Mouse (Mus musculus) limb, embryonic 12.5 days (tissue): ENCODE data around the gene Lmcd1. TPM values are rescaled to one million over a fixed set of nuclear protein-coding genes. Genes with fewer than 3 reads are reported as not detected.

Experiments
- ATAC-seq: fragments of 200-750 bp; cut with Nextera tagmentation; 2 replicates; pipeline ENCODE4 v1.8.0; 2017; ENCODE audit warnings: low read depth, moderate TSS enrichment; ENCODE audit not compliant: insufficient number of reproducible peaks, insufficient read depth, low FRiP score, low TSS enrichment
- H3K27ac ChIP-seq: fragments of 300-500 bp; sonication (generic); 2 replicates; pipeline ENCODE4 v1.5.1; 2016; ENCODE audit warnings: mild to moderate bottlenecking, moderate library complexity
- H3K27me3 ChIP-seq: fragments of 300-500 bp; sonication (generic); 2 replicates; pipeline ENCODE4 v1.6.1; 2016; ENCODE audit warnings: mild to moderate bottlenecking, moderate library complexity
- H3K36me3 ChIP-seq: fragments of 300-500 bp; sonication (generic); 2 replicates; pipeline ENCODE4 v1.6.1; 2016; ENCODE audit warnings: mild to moderate bottlenecking, moderate library complexity
- H3K4me1 ChIP-seq: fragments of 300-500 bp; sonication (generic); replicated peaks from 2 replicates; pipeline ENCODE4 v1.6.1; 2016
- H3K4me2 ChIP-seq: fragments of 300-500 bp; sonication (generic); 2 replicates; pipeline ENCODE4 v1.6.1; 2016; ENCODE audit warnings: mild to moderate bottlenecking, moderate library complexity
- H3K4me3 ChIP-seq: fragments of 300-500 bp; sonication (generic); replicated peaks from 2 replicates; pipeline ENCODE4 v1.5.1; 2016; ENCODE audit warnings: mild to moderate bottlenecking
- H3K9ac ChIP-seq: fragments of 300-500 bp; sonication (generic); replicated peaks from 2 replicates; pipeline ENCODE4 v1.6.1; 2016; ENCODE audit warnings: mild to moderate bottlenecking, moderate library complexity
- H3K9me3 ChIP-seq: fragments of 300-500 bp; sonication (generic); 2 replicates; pipeline ENCODE4 v1.6.1; 2016; ENCODE audit warnings: mild to moderate bottlenecking, moderate library complexity
- WGBS: fragments of 180-500 bp; shearing (Covaris S2); methylation state at CpG from one replicate; pipeline ENCODE4 v1.1.7; 2016; 5-methylcytosine and 5-hydroxymethylcytosine counted together
- polyA plus RNA-seq: library from polyadenylated mRNA; unstranded; fragments of >200 nt; fragmentation: Nextera tagmentation; extraction: Ambion mirVana; gene quantifications from 2 replicates; pipeline ENCODE4 v1.2.1, GENCODE M21; 2016

Lmcd1 gene
- polyA plus RNA-seq, 1 experiment from 2014 or later, result 10.0 TPM

DNA sequence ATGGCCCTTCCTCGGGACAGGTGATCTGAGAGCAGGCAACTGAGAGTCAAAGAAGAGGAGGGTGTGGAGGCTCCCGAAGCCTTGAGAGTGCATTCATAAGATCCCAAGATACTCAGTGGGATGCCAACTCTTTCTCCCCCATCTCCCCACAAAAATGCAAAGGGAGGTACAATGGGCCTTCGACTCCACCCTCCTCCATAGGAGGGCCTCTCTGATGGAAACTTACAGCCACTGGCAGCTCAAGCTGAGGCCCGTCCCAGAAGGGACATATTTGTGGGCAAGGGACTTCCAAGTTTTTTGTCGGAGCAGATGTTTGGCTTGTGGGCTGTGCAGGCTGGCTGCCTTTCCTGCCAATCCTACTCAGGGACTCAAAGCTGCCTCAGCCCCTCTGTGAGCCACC, 47.1 kb downstream of the Lmcd1 start:
- H3K36me3 ChIP-seq, result 0 out of 2 replicates have a peak, but pooled peaks cover under 1% of the 10 kb centered on the region
- no peak overlapping the region for H3K9ac ChIP-seq
- no peaks in the 10 kb centered on the region for H3K9me3 ChIP-seq
- no peak overlapping the region for H3K4me2 ChIP-seq
- WGBS, result 53% methylated on average over 5 of the region's 5 CpGs
- no peak for ATAC-seq
- H3K4me1 ChIP-seq, result no peaks in the 10 kb centered on the region
- no peak overlapping the region for H3K27ac ChIP-seq
- no peaks in the 10 kb centered on the region for H3K27me3 ChIP-seq
- no peak overlapping the region for H3K4me3 ChIP-seq

DNA sequence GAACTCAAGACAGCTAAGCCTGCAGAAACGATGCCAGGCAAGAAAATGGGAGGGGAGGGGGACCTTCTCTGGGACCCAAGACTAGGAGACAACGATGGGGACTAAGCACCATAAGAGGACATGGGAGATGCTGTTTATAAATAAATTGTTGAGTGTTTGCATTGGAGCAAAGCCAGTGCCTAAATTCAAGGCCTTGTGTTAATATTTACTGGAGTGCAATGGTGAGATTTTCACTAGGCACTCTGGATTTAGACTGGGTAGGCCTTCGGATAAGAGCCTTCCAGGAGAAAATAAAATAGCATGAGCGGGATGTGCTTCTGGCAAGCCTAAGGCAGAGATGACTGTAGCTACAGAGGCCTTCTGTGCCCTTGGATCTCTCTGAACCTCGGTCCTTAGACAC, 49.4 kb downstream of the Lmcd1 start:
- no peaks in the 10 kb centered on the region for H3K36me3 ChIP-seq
- 83% methylated on average over 5 of the region's 5 CpGs for WGBS
- no peak for ATAC-seq
- no peak overlapping the region for H3K4me2 ChIP-seq
- H3K9ac ChIP-seq, result no peak overlapping the region
- no peaks in the 10 kb centered on the region for H3K9me3 ChIP-seq
- H3K27ac ChIP-seq, result no peak overlapping the region
- no peak overlapping the region for H3K4me3 ChIP-seq
- no peaks in the 10 kb centered on the region for H3K27me3 ChIP-seq
- H3K4me1 ChIP-seq, result no peaks in the 10 kb centered on the region

GRCm38 (mm10) chr6:112325213-112325612, 51.7 kb downstream of the Lmcd1 start:
- no peaks in the 10 kb centered on the region for H3K4me1 ChIP-seq
- no peak overlapping the region for H3K27ac ChIP-seq
- H3K4me3 ChIP-seq, result no peak overlapping the region
- H3K4me2 ChIP-seq, result no peak overlapping the region
- H3K36me3 ChIP-seq, result no peaks in the 10 kb centered on the region
- no peak for ATAC-seq
- WGBS, result 83% methylated on average over 3 of the region's 3 CpGs
- H3K27me3 ChIP-seq, result no peaks in the 10 kb centered on the region
- H3K9ac ChIP-seq, result no peak overlapping the region
- H3K9me3 ChIP-seq, result no peaks in the 10 kb centered on the region

DNA sequence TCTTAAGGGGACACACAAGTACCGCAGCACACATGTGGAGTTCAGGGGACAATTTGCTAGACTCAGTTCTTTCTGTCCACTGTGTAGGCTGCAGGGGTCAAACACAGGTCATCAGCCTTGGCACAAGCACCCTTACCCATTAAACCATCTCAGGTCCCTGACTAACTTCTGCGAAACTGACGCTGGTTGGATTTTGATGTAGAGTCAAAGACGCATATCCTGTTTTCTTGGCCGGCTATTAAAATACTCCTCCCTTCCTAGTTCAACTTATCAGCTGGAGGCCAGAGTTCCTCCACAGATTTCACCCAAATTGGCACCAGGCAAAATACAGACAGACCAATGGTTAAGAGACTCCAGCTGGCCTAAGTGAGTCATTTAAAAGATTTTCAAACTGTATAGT, 54.2 kb downstream of the Lmcd1 start:
- WGBS, result 79% methylated on average over 5 of the region's 5 CpGs
- Histone ChIP-seq H3K9me3 (no peaks in the 10 kb centered on the region), H3K4me3 (no peak overlapping the region), H3K4me2 (no peak overlapping the region), H3K27me3 (no peaks in the 10 kb centered on the region), H3K9ac (no peak overlapping the region), H3K4me1 (no peaks in the 10 kb centered on the region), H3K36me3 (no peaks in the 10 kb centered on the region), H3K27ac (no peak overlapping the region)
- ATAC-seq, result no peak

GRCm38 (mm10) chr6:112330520-112331222, 57.1 kb downstream of the Lmcd1 start:
- Histone ChIP-seq H3K4me3 (no peak overlapping the region), H3K36me3 (no peaks in the 10 kb centered on the region), H3K9ac (no peak overlapping the region), H3K9me3 (no peaks in the 10 kb centered on the region), H3K27ac (no peak overlapping the region), H3K4me1 (no peaks in the 10 kb centered on the region), H3K4me2 (no peak overlapping the region), H3K27me3 (no peaks in the 10 kb centered on the region)
- 88% methylated on average over 5 of the region's 5 CpGs for WGBS
- no peak for ATAC-seq

DNA sequence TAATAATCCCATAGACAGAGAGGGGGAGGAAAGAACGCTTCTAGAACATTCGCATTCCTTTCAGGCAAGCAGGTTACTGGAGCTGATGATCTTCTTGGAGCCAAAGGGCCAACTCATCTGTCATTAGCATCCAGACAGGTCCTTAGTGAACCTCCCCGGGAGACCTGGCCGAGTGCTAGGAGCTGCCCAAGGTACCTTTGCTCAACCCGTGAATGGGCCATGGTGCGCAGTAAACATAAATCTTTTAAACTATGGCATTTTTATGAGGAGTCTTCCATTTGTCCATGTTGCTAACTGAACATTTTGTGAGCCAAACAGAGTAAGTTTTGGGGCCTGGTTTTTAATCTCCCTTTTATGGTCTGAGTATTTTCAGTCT, 57.7 kb downstream of the Lmcd1 start:
- WGBS, result 55% methylated on average over 6 of the region's 6 CpGs
- no peaks in the 10 kb centered on the region for H3K36me3 ChIP-seq
- H3K9ac ChIP-seq, result no peak overlapping the region
- ATAC-seq, result no peak
- H3K27me3 ChIP-seq, result no peaks in the 10 kb centered on the region
- no peak overlapping the region for H3K27ac ChIP-seq
- no peaks in the 10 kb centered on the region for H3K9me3 ChIP-seq
- no peaks in the 10 kb centered on the region for H3K4me1 ChIP-seq
- no peak overlapping the region for H3K4me3 ChIP-seq
- no peak overlapping the region for H3K4me2 ChIP-seq

DNA sequence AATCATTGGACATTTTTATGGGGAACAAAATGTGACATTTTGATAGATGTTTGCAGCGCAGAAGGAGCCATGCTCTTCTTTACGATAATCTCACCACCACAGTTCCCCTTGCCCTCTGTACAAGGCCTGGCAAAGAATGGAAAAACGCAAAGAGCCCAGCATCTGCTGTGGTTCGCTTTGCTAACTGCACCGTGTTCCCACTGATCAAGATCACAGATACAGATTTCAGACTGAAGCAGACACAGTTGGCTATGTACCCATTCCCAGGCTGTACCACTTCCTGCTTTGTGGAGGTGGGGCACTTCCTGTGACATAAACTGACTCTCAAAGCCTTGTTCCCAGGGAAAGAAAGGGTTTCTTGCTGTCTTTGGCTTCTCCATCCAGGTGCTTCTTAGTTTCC, 60.4 kb downstream of the Lmcd1 start:
- Histone ChIP-seq H3K9ac (no peak overlapping the region), H3K4me1 (no peaks in the 10 kb centered on the region), H3K9me3 (no peaks in the 10 kb centered on the region), H3K36me3 (no peaks in the 10 kb centered on the region), H3K4me3 (no peak overlapping the region), H3K27ac (no peak overlapping the region), H3K4me2 (no peak overlapping the region), H3K27me3 (no peaks in the 10 kb centered on the region)
- no peak for ATAC-seq
- WGBS, result 80% methylated on average over 5 of the region's 5 CpGs

DNA sequence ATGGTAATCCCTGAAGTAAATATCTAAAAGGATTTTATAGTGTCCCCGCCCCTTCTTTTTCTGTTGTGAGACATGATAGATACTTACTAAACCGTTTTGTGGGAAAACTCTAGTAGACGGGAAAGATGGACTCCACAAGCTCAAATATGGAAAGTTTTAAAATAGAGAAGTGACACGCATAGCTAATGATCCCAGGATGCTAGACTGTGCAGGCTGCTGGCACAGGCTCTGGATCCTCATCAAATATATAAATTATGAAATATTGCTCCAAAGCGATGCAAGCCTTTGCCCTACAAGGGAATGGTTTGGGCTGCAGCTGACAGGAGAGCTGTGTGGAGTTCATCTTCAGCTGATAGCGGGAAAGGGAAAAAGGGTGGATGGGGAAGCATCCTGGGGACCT, 64.1 kb downstream of the Lmcd1 start:
- 76% methylated on average over 6 of the region's 6 CpGs for WGBS
- ATAC-seq, result no peak
- H3K9ac ChIP-seq, result no peak overlapping the region
- no peak overlapping the region for H3K27ac ChIP-seq
- H3K4me1 ChIP-seq, result no peaks in the 10 kb centered on the region
- no peak overlapping the region for H3K4me3 ChIP-seq
- H3K9me3 ChIP-seq, result no peaks in the 10 kb centered on the region
- no peaks in the 10 kb centered on the region for H3K36me3 ChIP-seq
- no peak overlapping the region for H3K4me2 ChIP-seq
- no peaks in the 10 kb centered on the region for H3K27me3 ChIP-seq

GRCm38 (mm10) chr6:112339016-112339415, 65.5 kb downstream of the Lmcd1 start:
- WGBS, result 88% methylated on average over 4 of the region's 4 CpGs
- no peaks in the 10 kb centered on the region for H3K36me3 ChIP-seq
- no peaks in the 10 kb centered on the region for H3K9me3 ChIP-seq
- no peaks in the 10 kb centered on the region for H3K4me1 ChIP-seq
- H3K4me2 ChIP-seq, result no peak overlapping the region
- H3K27me3 ChIP-seq, result no peaks in the 10 kb centered on the region
- ATAC-seq, result no peak
- H3K9ac ChIP-seq, result no peak overlapping the region
- no peak overlapping the region for H3K27ac ChIP-seq
- H3K4me3 ChIP-seq, result no peak overlapping the region

DNA sequence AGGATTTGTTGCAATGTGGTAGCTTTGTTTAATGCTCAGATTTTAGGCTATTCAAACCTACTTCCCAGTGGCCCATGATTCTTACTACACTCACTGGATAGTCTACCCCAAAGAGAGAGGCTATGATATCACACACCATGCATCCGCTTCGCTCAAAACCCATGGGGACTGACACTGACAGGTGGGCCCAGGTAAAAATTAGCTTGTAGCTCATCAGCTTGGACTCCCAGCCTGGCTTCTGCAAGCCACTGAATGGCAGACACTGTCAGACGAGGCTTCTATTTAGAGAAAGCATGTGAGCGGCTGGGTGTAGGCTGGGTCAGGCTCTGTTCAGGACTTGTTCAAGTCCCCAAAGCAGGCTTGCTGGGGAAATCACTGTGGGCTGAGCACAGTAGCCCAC, 76.9 kb downstream of the Lmcd1 start:
- Histone ChIP-seq H3K27me3 (no peaks in the 10 kb centered on the region), H3K9ac (no peak overlapping the region), H3K27ac (no peak overlapping the region), H3K4me1 (no peaks in the 10 kb centered on the region), H3K36me3 (no peaks in the 10 kb centered on the region), H3K4me2 (no peak overlapping the region), H3K9me3 (no peaks in the 10 kb centered on the region), H3K4me3 (no peak overlapping the region)
- no peak for ATAC-seq
- 89% methylated on average over 4 of the region's 4 CpGs for WGBS

GRCm38 (mm10) chr6:112359341-112359740, 85.8 kb downstream of the Lmcd1 start:
- Histone ChIP-seq H3K4me1 (no peaks in the 10 kb centered on the region), H3K4me2 (no peak overlapping the region), H3K36me3 (no peaks in the 10 kb centered on the region), H3K9me3 (no peaks in the 10 kb centered on the region), H3K4me3 (no peak overlapping the region), H3K27me3 (no peaks in the 10 kb centered on the region), H3K9ac (no peak overlapping the region), H3K27ac (no peak overlapping the region)
- ATAC-seq, result no peak
- WGBS, result 68% methylated on average over 1 of the region's 1 CpGs

GRCm38 (mm10) chr6:112360676-112361075, 87.1 kb downstream of the Lmcd1 start:
- H3K9me3 ChIP-seq, result no peaks in the 10 kb centered on the region
- no peaks in the 10 kb centered on the region for H3K4me1 ChIP-seq
- H3K36me3 ChIP-seq, result no peaks in the 10 kb centered on the region
- H3K9ac ChIP-seq, result no peak overlapping the region
- ATAC-seq, result no peak
- H3K4me3 ChIP-seq, result no peak overlapping the region
- WGBS, result 89% methylated on average over 8 of the region's 8 CpGs
- H3K4me2 ChIP-seq, result no peak overlapping the region
- H3K27me3 ChIP-seq, result no peaks in the 10 kb centered on the region
- H3K27ac ChIP-seq, result no peak overlapping the region
